Mouse (Mus musculus) layer of hippocampus, postnatal 25 days (tissue): ENCODE data around the gene Abhd12b. TPM values are rescaled to one million over a fixed set of nuclear protein-coding genes. Genes with fewer than 3 reads are reported as not detected.
A peak's percentile ranks its signal among the peaks of the same experiment; 100 is the strongest.

Experiments used
- DNase-seq, 2 experiments: peaks; one replicate each; pipeline ENCODE4 v3.0.0; 2022; ENCODE audit warnings: mixed read lengths in 2 of 2, low spot score in 1 of 2; ENCODE audit errors: extremely low spot score in 1 of 2
- total RNA-seq, 2 experiments: library from RNA; stranded (reverse); gene quantifications; 2 replicates each; pipeline ENCODE4 v1.2.3; 2021

The Abhd12b gene
- not detected for total RNA-seq

DNA sequence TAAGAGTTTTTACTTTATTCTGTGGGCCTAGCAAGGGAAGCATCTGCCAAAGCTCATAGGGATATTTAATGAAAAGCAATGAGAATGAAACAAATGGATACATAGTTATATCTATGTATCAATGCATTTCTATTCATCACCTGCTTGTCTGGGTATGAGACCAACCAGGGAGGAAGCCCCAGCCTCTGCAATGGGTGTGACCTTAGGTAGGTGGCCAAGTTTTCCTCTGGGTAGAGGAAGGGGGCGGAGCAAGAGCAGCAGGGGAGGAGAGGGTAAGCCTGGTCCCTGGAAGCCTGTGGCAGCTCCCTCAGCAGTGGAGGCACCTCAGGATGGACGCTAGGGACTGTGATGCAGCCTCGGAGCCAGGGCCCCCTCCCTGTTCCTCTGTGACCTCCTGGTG, at the start of gene Abhd12b:
Abhd12b (plus strand) TSS at position 301 of the 400 bp plus-strand sequence.
- no peak for DNase-seq

DNA sequence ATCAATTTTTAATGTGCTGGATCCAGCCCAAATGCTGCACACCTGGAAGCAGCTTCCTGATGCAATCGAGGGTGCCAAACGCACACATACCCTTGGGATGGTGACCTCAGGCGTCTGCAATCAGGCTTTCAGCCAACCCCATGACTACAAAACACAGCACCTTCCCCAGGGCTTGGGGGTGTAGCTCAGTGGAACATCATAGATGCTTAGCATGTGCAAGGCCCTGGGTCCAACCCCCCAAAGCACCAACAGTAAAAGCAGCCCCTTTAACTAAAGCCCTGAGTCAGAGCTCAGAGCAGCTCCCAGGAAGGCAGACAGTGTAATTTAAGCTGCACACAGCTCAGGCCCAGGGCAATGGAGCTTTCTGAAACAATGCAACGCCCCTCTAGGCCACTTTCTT, 49.7 kb upstream of the Abhd12b start:
- no peak for DNase-seq

DNA sequence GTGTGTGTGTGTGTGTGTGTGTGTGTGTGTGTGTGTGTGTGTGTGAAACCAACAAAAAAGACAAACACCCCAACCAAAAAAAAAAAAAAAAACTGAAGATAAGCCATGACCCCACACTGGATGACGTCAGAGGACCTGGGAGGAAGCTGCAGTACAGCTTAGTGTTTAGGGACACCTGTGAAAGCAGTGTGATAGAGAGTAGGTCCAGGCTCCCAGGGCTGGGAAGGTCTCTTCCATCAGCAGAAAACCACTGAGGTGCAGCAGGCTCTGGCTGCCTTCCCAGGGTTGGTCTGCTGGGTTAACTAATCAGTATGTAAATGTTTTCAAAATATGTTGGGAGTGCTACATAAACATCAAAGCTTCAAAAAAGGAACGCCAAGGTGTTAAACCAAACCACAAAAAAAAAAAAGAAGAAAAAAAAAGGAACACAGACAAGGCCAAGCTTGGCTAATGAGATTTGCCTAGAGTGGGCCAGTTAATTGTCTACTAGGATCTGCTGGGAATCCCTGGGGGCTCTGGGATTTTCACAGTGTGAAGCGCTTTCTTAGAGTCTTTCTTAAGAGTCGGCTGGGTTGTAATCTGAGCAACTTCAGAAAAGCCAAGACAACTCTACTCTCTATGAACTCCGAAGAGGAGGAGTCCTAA, 49.0 kb upstream of the Abhd12b start:
- no peak for DNase-seq

DNA sequence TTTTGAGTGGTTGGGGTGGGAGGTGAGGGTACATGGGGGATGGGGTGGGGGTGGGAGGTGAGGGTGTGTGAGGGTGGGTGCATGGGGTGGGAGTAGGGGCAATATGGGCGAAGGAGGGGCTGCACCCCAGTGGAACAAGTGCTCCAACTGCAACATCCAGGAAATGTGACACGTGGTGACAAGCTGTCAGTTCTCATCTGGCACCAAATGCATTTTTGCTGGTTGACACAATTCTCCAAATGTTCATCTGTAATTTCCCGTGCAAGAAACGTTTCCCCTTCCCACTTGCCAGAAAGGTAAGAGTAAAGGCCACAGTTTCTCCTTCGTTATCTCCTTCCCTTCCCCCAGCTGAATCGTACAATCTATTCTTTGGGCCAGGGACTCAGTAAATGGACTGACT, 48.1 kb upstream of the Abhd12b start:
- DNase-seq, result no peak

DNA sequence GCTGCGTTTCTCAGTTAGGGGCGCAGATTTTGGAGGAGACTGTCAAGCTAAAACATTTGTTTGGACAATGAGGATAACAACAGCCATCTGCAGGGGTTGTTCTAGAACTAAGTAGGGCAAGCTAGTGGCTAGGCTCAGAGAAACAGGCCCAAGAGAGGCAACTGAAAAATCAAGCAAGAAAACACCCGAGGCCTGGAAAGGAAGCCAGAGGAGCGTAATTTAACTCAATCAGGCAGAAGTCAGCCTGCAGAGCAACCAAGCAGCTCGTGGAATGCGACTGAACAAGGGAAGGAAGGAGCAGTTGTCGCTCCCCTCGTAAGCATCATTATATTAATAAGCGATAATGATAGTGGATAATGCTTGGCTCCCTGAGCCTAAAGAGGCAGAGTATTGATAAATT, 47.4 kb upstream of the Abhd12b start:
- DNase-seq, result no peak

DNA sequence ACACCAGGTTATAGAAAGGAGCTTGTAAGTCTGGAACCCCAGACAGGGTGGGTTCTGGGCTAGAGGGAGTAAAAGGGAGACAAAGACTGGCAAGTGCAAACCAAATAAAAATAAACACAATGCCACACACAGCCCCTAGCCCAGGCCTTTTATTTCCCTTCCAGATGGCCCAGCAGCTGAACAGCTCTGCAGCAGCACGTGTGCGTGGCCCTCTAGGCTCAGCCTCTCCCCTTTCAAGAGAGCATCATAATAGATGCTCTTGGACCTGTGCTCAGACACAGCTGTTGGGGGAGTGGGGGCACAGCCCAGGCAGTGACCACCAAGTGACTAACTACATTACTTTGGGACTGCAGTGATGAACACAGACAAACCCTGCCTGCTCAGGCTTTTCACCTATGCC, 45.8 kb upstream of the Abhd12b start:
- no peak for DNase-seq

GRCm38 (mm10) chr12:70109921-70110320, 44.0 kb upstream of the Abhd12b start:
- DNase-seq, result peak in 1 of 2 experiments; percentile 27

GRCm38 (mm10) chr12:70110375-70111116, 43.4 kb upstream of the Abhd12b start:
- DNase-seq, result no peak

DNA sequence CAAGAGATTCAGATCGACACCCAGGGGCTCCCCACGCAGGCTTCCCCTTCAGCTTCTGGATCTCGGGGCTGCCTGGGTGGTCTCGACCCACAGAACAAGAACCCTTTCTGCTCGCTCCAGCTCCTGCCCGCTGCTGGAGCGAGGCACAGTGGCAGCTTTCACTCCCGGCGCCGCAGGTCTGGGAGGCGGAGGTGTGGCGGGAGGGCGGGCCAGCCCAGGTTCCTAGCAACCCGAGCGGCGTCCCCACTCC, 42.9 kb upstream of the Abhd12b start:
- DNase-seq, result peak in 1 of 2 experiments; percentile 33

GRCm38 (mm10) chr12:70111367-70112089, 42.4 kb upstream of the Abhd12b start:
- DNase-seq, result peak; percentile 55 to 63

GRCm38 (mm10) chr12:70112090-70112383, 41.9 kb upstream of the Abhd12b start:
- no peak for DNase-seq

GRCm38 (mm10) chr12:70113351-70113750, 40.6 kb upstream of the Abhd12b start, which contains the start of gene Nin:
TSS of gene Nin (minus strand) at chr12:70113717.
- no peak for DNase-seq

GRCm38 (mm10) chr12:70117146-70117545, 36.8 kb upstream of the Abhd12b start:
- no peak for DNase-seq

DNA sequence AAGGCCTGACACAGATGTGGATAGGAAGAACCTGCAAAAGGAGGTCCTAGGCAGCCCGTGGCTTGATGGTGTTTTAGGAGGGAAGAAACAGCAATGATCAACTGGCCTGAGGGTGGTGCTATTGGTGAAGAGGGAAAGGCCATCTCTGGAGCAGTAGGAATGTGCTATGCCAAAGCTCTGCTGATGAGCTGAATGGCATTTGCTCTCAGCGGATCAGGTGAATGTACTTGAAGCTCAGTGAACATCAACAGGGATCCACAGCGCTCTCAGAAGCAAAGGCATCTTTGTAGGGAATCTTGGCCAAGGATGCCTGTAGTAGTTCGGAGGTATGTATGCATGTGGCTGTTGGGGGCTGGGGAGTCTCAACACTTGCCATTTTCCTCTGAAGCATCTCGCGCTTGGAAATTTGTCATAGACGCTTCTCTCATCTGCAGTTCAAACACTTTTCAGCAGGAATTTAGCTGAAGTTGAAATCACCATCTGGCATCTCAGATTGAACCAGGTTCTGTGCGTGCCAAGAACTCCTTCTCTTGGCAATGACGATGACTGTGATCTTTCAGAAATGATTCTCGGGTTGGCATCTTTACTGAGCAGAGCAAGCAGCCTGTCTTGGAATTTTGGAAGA, 35.1 kb upstream of the Abhd12b start:
- DNase-seq, result peak in 1 of 2 experiments; percentile 29

DNA sequence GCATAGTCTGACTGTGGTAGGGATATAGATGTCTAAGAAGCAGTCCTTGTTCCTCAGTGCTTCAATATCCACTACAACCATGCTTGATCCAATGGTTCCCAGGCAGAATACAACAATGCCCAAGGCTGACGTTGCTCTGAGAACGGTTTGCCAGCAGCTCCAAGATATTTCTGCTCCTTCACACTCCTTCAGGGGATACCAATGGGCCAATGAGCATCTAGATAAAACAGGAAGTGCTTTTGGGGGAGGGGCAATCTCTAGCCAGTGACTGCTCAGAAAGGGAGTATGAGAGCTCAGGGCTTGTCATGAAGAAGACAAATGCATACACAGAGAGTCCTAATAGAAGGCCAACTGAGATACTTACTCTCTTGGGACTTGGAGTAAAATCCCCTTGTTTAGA, 34.4 kb upstream of the Abhd12b start:
- DNase-seq, result no peak

DNA sequence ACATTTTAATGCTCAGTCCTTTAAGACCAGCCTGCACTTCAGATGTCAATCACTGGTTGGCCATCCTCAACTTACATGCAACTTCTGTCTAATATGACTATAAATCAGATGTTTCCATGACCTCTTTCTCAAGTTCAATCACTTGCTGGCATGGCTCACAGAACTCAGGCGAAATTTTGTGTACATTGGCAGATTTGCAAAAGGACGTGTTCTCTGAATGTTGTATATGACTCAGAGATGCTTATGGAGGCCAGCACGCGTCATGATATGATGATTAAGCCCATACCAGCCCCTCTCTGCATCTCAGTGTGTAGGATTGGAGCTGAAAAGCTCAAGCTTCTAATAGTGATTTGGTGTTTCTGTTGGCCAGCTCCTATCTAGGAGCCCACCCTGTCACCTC, 27.3 kb upstream of the Abhd12b start:
- no peak for DNase-seq

DNA sequence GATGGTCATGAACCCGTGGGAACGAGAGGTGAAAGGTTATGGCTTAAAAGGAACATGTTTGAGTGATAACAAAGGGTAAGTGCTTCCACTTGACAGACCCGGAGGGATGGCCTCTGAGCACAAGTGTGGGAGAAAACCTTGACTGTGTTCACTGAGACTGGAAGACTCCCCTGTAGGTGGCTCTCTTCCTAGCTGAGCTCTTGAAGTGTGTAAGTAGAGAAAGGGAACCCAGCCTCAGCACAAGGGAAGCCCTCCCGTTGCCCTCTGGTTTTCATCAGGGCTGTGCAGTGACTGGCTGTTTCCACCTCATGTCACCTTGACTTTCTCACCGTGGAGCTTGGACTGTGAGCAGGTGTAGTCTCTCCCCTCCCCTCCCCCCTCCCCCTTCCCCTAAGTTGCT, 24.8 kb upstream of the Abhd12b start:
- no peak for DNase-seq

- peak in 1 of 2 experiments; percentile 31 for DNase-seq
Observed at GRCm38 (mm10) chr12:70131042-70131675, 22.8 kb upstream of the Abhd12b start.

- no peak for DNase-seq
Observed at GRCm38 (mm10) chr12:70134627-70135235, 19.2 kb upstream of the Abhd12b start.

- no peak for DNase-seq
Observed at GRCm38 (mm10) chr12:70136185-70136756, 17.7 kb upstream of the Abhd12b start.
